Mouse (Mus musculus) cortical plate, adult 2 months (tissue): ENCODE data around the gene Gpi1.

ENCODE experiments used
- CTCF ChIP-seq: fragments of 200-500 bp; IDR thresholded peaks from 2 replicates; pipeline ENCODE4 v1.5.1; 2011; ENCODE audit warnings: mild to moderate bottlenecking, control low read depth, low read length; ENCODE audit not compliant: insufficient read depth; ENCODE audit errors: extremely low read depth
- POLR2A ChIP-seq: fragments of 200-500 bp; IDR thresholded peaks from 2 replicates; pipeline ENCODE4 v1.6.1; 2011; ENCODE audit warnings: mild to moderate bottlenecking, low read length, control low read depth; ENCODE audit not compliant: insufficient read depth; ENCODE audit errors: extremely low read depth

GRCm38 (mm10) chr7:34246870-34247499 is 16.8 kb upstream of the Gpi1 start:
- TF ChIP-seq CTCF (no peak), POLR2A (no peak)
